Comparison of ENCODE assay signal across 9 mouse cellular contexts in genomic region chr1:184727401-184728265, GRCm38 (mm10). TPM values are rescaled to one million over a fixed set of nuclear protein-coding genes. Genes with fewer than 3 reads are reported as not detected.
A peak's percentile ranks its signal among the peaks of the same experiment; 100 is the strongest.
DNase-seq lines count a peak whose midpoint lies in the region; ATAC-seq and TF ChIP-seq lines count a peak whose summit lies in the region.
"Had no signal": no experiment of that assay in that cellular context is flagged by ENCODE, and none has a peak within 500 bp of the region (broad histone marks: within the 10 kb centered on the region; RNA-seq: fewer than 3 reads in every experiment).

No protein-coding gene starts in this region.

- no peaks in the 10 kb centered on the region for H3K9me3 ChIP-seq in hindbrain, embryonic 12.5 days (replicated peaks)
- no peaks in the 10 kb centered on the region for H3K9me3 ChIP-seq in lung, postnatal 0 days (ENCODE audit: low read length)
- H3K9me3 ChIP-seq: megakaryocyte, embryonic 14.5 days had no signal

- H3K4me2 ChIP-seq in hindbrain, embryonic 12.5 days (replicated peaks), result peak overlapping the region; percentile 58
- H3K4me2 ChIP-seq in lung, postnatal 0 days (replicated peaks; ENCODE audit: low read depth, low read length), result peak overlapping the region; percentile 78

- peaks cover 22% of the 10 kb centered on the region for H3K4me1 ChIP-seq in hindbrain, embryonic 12.5 days
- peaks cover 8% of the 10 kb centered on the region; the same call in 1 of the 2 replicates for H3K4me1 ChIP-seq in lung, postnatal 0 days (ENCODE audit: insufficient read depth, low read depth, low read length)

- H3K4me3 ChIP-seq in left cerebral cortex, adult 2 months, result no peak overlapping the region
- peak overlapping the region; percentile 36 for H3K4me3 ChIP-seq in hindbrain, embryonic 12.5 days
- H3K4me3 ChIP-seq in lung, postnatal 0 days (ENCODE audit: low read depth, low read length), result peak overlapping the region; percentile 78
- H3K4me3 ChIP-seq: megakaryocyte, embryonic 14.5 days had no signal

- WGBS in hindbrain, embryonic 12.5 days, result 1% methylated on average over 48 of the region's 49 CpGs
- WGBS in lung, postnatal 0 days, result 39% methylated on average over 48 of the region's 49 CpGs

- no peak; the same call in 1 of the 2 replicates for ATAC-seq in hindbrain, embryonic 12.5 days (ENCODE audit: low FRiP score)
- ATAC-seq in lung, postnatal 0 days, result no peak

- peak; percentile 46 for DNase-seq in adrenal gland, postnatal 10 days
- no peak for DNase-seq in adrenal gland, adult 8-10 months
- DNase-seq in left cerebral cortex, postnatal 36 days (ENCODE audit: low spot score in 2 of 2), result peak; percentile 38 to 39
- DNase-seq in left cerebral cortex, adult 2 months (ENCODE audit: extremely low spot score in 1 of 2, low spot score in 2 of 2), result no peak
- DNase-seq in lung, postnatal 0 days (ENCODE audit: low spot score), result no peak
- no peak for DNase-seq in natural killer cell, adult 2 months (ENCODE audit: low spot score in 2 of 2)
- DNase-seq in urinary bladder, postnatal 36 days (ENCODE audit: low spot score in 2 of 2), result no peak

- H3K27ac ChIP-seq in left cerebral cortex, adult 2 months, result no peak overlapping the region
- H3K27ac ChIP-seq in hindbrain, embryonic 12.5 days, result no peak overlapping the region
- H3K27ac ChIP-seq in lung, postnatal 0 days (ENCODE audit: low read length), result no peak overlapping the region

- H3K9ac ChIP-seq in hindbrain, embryonic 12.5 days, result peak overlapping the region; percentile 43
- H3K9ac ChIP-seq in lung, postnatal 0 days (replicated peaks; ENCODE audit: low read depth), result no peak overlapping the region

- H3K36me3 ChIP-seq in hindbrain, embryonic 12.5 days, result no peaks in the 10 kb centered on the region
- H3K36me3 ChIP-seq in lung, postnatal 0 days (ENCODE audit: insufficient read depth, low read length), result peaks cover 12% of the 10 kb centered on the region; the same call in 1 of the 2 replicates

- no peak for TF ChIP-seq CTCF in left cerebral cortex, adult 2 months (IDR thresholded peaks at IDR 0.05)
- TF ChIP-seq CTCF in lung, postnatal 0 days (IDR thresholded peaks at IDR 0.05), result no peak

- H3K27me3 ChIP-seq in hindbrain, embryonic 12.5 days, result peaks cover 95% of the 10 kb centered on the region
- H3K27me3 ChIP-seq in lung, postnatal 0 days (replicated peaks; ENCODE audit: insufficient read depth, low read length), result peaks cover 21% of the 10 kb centered on the region

- no peak for TF ChIP-seq EP300 in lung, postnatal 0 days (IDR thresholded peaks at IDR 0.05)

- intact Hi-C loops in left cerebral cortex, postnatal 36 days (cut with DNase I), result no loop called here
- intact Hi-C loops in left cerebral cortex, adult 2 months (cut with DNase I), result no loop called here

RNA-seq across cellular contexts. Expression of gene Hlx, which starts 4.8 kb away (rescaled TPM):
- 10 to 100 TPM; 40.7 to 47.8 TPM for total RNA-seq in adrenal gland, postnatal 10 days (2021)
- 10 to 100 TPM; 10.0 to 16.0 (median 12.7) TPM for total RNA-seq in adrenal gland, adult 8-10 months (2022)
- total RNA-seq in left cerebral cortex, postnatal 36 days (2021), result 1 to 10 TPM; 1.1 to 1.4 TPM
- total RNA-seq in left cerebral cortex, adult 2 months (2021), result under 1 TPM; 0.30 to 0.84 TPM
- 5.6 and 9.1 TPM in 2 replicates for polyA plus RNA-seq in hindbrain, embryonic 12.5 days (2016; fragmentation: Nextera tagmentation; extraction: Ambion mirVana)
- 34.2 and 63.1 TPM in 2 replicates for polyA plus RNA-seq in lung, postnatal 0 days (2015; fragmentation: Nextera tagmentation; extraction: Ambion mirVana)

Comparison
In these comparisons a context has a peak if more than half of its experiments do, and no peak if none do; other contexts are left out.
1. DNase-seq: peak in adrenal gland, postnatal 10 days (single experiment) and left cerebral cortex, postnatal 36 days (2 of 2); none in adrenal gland, adult 8-10 months (single experiment), left cerebral cortex, adult 2 months (0 of 2), lung, postnatal 0 days (single experiment), natural killer cell, adult 2 months (0 of 2) and urinary bladder, postnatal 36 days (0 of 2).
2. RNA of gene Hlx, which starts 4.8 kb away (total RNA-seq): 40.7 to 47.8 TPM in adrenal gland, postnatal 10 days and 10.0 to 16.0 TPM in adrenal gland, adult 8-10 months; 1.1 to 1.4 TPM in left cerebral cortex, postnatal 36 days and 0.30 to 0.84 TPM in left cerebral cortex, adult 2 months; every median in the first group is over 4 times any median in the second.